Mouse (Mus musculus) liver, embryonic 16.5 days (tissue): ENCODE results near the gene Wnt5a. TPM values are rescaled to one million over a fixed set of nuclear protein-coding genes. Genes with fewer than 3 reads are reported as not detected.

Experiments
- ATAC-seq: fragments of 200-750 bp; cut with Nextera tagmentation; 2 replicates; pipeline ENCODE4 v1.8.0; 2017; ENCODE audit warnings: low read depth, mild to moderate bottlenecking, moderate number of reproducible peaks, moderate library complexity
- H3K27ac ChIP-seq: fragments of 300-500 bp; sonication (generic); 2 replicates; pipeline ENCODE4 v1.5.1; 2014; ENCODE audit warnings: mild to moderate bottlenecking, low read length
- H3K27me3 ChIP-seq: fragments of 300-500 bp; sonication (generic); 2 replicates; pipeline ENCODE4 v1.6.1; 2014; ENCODE audit warnings: low read depth, low read length, mixed read lengths; ENCODE audit not compliant: control insufficient read depth, insufficient read depth
- H3K36me3 ChIP-seq: fragments of 300-500 bp; sonication (generic); 2 replicates; pipeline ENCODE4 v1.6.1; 2014; ENCODE audit warnings: mild to moderate bottlenecking; ENCODE audit not compliant: control insufficient read depth, insufficient read depth
- H3K4me1 ChIP-seq: fragments of 300-500 bp; sonication (generic); 2 replicates; pipeline ENCODE4 v1.6.1; 2014; ENCODE audit warnings: low read depth, low read length, mixed read lengths; ENCODE audit not compliant: control insufficient read depth
- H3K4me2 ChIP-seq: fragments of 300-500 bp; sonication (generic); 2 replicates; pipeline ENCODE4 v1.6.1; 2014; ENCODE audit warnings: low read depth, low read length, mixed read lengths
- H3K4me3 ChIP-seq: fragments of 300-500 bp; sonication (generic); 2 replicates; pipeline ENCODE4 v1.5.1; 2014; ENCODE audit warnings: low read depth, mild to moderate bottlenecking, low read length
- H3K9ac ChIP-seq: fragments of 300-500 bp; sonication (generic); 2 replicates; pipeline ENCODE4 v1.6.1; 2014; ENCODE audit warnings: low read depth, low read length
- H3K9me3 ChIP-seq: fragments of 300-500 bp; sonication (generic); replicated peaks from 2 replicates; pipeline ENCODE4 v1.6.1; 2016; ENCODE audit warnings: low read length; ENCODE audit not compliant: control insufficient read depth
- WGBS: fragments of 180-500 bp; shearing (Covaris S2); extraction: QIAGEN DNeasy Blood & Tissue Kit; methylation state at CpG from one replicate; pipeline ENCODE4 v1.1.7; 2014; ENCODE audit not compliant: insufficient replicate concordance; 5-methylcytosine and 5-hydroxymethylcytosine counted together
- polyA plus RNA-seq: library from polyadenylated mRNA; unstranded; fragments of >200 nt; fragmentation: Nextera tagmentation; extraction: Ambion mirVana; gene quantifications from 2 replicates; pipeline ENCODE4 v1.2.1, GENCODE M21; 2015

Wnt5a gene
- polyA plus RNA-seq, 1 experiment from 2014 or later = 0.19 TPM

DNA sequence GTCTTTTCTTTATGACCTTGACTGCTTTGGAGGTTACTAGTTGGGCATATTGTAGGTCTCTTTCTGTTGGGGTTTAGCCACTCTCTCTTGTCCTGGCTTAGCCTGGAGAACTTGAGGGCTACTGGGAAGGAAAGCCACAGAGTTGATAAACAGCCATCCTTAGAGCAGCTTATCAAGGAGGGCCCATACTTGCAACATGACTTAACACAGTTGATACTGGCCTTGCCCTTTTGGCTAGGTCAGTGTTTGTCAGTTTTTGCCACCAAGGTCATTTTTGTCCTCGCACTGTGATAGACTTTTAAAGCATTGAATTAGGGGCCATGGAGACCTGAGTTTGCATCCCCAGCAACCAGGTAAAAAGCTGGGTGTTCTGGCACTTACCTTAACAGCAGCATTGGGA, 23.7 kb upstream of the Wnt5a start:
- ATAC-seq = no peak
- Histone ChIP-seq H3K4me1 (no peaks in the 10 kb centered on the region), H3K27me3 (no peaks in the 10 kb centered on the region), H3K9me3 (no peaks in the 10 kb centered on the region), H3K4me3 (no peak overlapping the region), H3K4me2 (no peak overlapping the region), H3K27ac (no peak overlapping the region), H3K36me3 (no peaks in the 10 kb centered on the region), H3K9ac (no peak overlapping the region)
- 31% methylated on average over 1 of the region's 1 CpGs for WGBS

DNA sequence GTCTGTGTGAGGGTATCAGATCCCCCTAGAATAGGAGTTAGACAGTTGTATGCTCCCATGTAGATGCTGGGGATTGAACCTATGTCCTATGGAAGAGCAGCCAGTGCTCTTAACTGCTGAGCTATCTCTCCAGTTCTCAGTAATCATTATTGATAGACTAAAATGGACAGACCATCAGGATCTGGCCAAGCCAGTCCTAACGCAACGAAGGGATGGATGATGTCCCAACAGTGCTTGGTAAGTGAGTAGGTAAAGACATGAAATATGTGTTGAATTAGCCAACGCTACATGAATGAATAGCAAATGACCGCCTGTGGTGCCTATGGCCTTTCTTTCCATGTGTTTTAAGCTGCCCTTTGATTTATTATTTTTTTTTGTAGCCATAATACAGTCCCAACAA, 10.7 kb upstream of the Wnt5a start:
- no peaks in the 10 kb centered on the region for H3K27me3 ChIP-seq
- no peak overlapping the region for H3K9ac ChIP-seq
- 71% methylated on average over 4 of the region's 4 CpGs for whole genome bisulfite sequencing
- no peak overlapping the region for H3K4me3 ChIP-seq
- H3K4me2 ChIP-seq = no peak overlapping the region
- H3K9me3 ChIP-seq = no peaks in the 10 kb centered on the region
- no peaks in the 10 kb centered on the region for H3K4me1 ChIP-seq
- H3K27ac ChIP-seq = no peak overlapping the region
- no peak for ATAC-seq
- no peaks in the 10 kb centered on the region for H3K36me3 ChIP-seq

DNA sequence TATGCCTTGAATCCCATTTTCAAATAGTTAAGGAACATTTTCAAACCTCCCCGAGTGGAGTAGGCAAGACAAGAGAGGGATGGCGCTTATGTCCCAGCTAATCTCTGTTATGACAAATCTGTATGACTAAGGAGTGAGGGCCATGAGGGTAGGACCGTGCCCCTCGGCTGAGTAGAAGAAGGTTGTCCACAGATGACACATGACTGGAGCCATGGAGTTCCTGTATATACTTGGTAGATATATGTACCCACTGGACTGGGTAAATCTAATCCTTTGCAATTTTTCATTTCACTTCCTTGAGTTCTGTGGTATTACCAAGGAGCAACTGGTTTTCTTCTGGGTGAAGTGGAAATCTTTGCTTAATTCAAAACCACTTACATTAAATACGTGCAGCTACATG, 10.3 kb upstream of the Wnt5a start:
- Histone ChIP-seq H3K4me1 (no peaks in the 10 kb centered on the region), H3K4me3 (no peak overlapping the region), H3K27ac (no peak overlapping the region), H3K4me2 (no peak overlapping the region), H3K27me3 (no peaks in the 10 kb centered on the region), H3K9ac (no peak overlapping the region), H3K9me3 (no peaks in the 10 kb centered on the region), H3K36me3 (no peaks in the 10 kb centered on the region)
- no peak for ATAC-seq
- 62% methylated on average over 5 of the region's 5 CpGs for WGBS

DNA sequence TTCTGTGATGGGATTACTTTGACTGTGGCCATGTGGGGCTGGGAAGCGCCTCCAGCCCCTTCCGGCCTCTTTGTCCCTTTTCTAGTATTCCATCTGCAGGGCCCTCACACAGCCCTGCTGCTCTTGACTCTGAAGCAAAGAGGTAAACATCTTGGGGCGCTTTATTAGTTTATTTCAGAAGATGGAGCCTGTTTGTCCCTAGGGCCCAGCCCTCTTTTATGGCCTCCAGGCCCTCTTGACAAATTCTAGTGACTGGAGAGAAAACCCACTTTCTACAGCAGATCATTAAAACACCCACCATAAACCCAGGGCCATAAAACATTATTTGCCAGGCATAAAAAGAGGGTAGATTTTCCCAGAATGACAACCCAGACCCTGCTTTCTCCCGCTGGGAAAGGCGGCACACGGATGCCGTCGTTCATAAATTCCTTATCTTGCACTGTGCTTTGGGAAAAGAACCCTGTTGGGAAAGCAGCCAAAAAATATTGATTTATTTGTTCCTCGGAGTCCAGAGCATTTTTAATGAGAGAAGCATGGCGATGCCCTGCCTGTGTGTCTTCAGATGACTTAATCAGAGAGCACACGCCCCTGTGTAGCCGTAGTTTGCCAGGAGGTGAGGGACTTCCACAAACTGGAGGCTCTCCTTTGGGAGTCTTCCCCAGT, 3.2 kb upstream of the Wnt5a start:
- ATAC-seq = no peak
- peaks cover 36% of the 10 kb centered on the region for H3K27me3 ChIP-seq
- WGBS = 49% methylated on average over 12 of the region's 12 CpGs

DNA sequence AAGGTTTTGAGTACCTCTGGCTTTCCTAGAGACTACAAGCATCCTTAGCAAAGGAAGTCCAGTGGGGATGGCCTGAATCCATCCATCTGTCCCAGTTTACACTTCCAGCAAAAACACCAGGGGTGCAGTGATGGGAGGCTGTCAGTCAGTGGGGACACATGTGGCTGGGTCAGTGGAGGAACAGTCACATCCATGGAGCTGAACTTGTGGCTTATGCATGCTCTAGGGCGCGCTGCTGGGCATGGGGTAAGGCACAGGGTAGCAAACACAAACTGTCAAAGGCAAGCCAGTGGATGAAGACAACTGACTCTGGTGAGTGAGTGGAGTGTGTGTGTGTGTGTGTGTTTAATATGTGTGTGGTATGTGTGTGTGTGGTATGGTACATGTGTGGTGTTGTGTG, 1.3 kb upstream of the Wnt5a start:
- Histone ChIP-seq H3K9ac (no peak overlapping the region), H3K27me3 (peaks cover 55% of the 10 kb centered on the region), H3K9me3 (no peaks in the 10 kb centered on the region), H3K4me2 (no peak overlapping the region), H3K36me3 (no peaks in the 10 kb centered on the region), H3K4me1 (no peaks in the 10 kb centered on the region), H3K27ac (no peak overlapping the region), H3K4me3 (no peak overlapping the region)
- 75% methylated on average over 2 of the region's 2 CpGs for WGBS
- ATAC-seq = no peak

More for the DNA sequence above, 3.2 kb upstream of the Wnt5a start:
- no peaks in the 10 kb centered on the region for H3K9me3 ChIP-seq
- H3K4me1 ChIP-seq = no peaks in the 10 kb centered on the region
- H3K36me3 ChIP-seq = no peaks in the 10 kb centered on the region
- H3K4me3 ChIP-seq = no peak overlapping the region
- H3K9ac ChIP-seq = no peak overlapping the region
- H3K4me2 ChIP-seq = no peak overlapping the region
- H3K27ac ChIP-seq = no peak overlapping the region

DNA sequence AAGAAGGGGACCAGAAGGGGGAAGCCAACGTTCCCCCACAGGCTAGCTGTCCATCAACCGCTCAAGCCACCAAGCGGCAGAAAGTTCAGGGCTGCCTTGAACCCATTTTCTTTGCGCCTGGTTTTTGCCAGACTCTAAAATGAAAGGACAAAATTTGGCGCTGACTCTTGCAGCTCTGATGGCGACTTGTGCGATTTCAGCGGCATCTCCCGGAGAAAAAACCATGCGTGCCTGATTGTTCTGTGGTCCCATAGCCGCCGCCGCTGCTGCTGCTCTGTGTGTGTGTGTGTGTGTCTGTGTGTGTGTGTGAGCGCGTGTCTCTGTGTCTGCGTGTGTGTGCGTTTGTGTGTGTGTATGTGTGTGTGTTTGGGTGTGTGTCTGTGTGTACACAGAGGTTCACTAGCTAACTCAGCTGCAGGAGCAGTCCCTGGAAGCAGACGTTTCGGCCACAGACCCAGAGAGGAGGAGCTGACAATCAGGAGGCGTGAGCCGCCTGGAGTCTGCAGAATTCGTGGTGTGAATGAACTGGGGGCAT, 568 bp downstream of the Wnt5a start:
- peak overlapping the region; percentile 54 for H3K4me3 ChIP-seq
- H3K27ac ChIP-seq = no peak overlapping the region
- peaks cover 74% of the 10 kb centered on the region for H3K27me3 ChIP-seq
- peak overlapping the region; percentile 60 for H3K4me2 ChIP-seq
- no peaks in the 10 kb centered on the region for H3K4me1 ChIP-seq
- H3K9ac ChIP-seq = no peak overlapping the region
- H3K9me3 ChIP-seq = no peaks in the 10 kb centered on the region
- ATAC-seq = no peak
- H3K36me3 ChIP-seq = no peaks in the 10 kb centered on the region
- WGBS = under 1% methylated on average over 22 of the region's 22 CpGs

DNA sequence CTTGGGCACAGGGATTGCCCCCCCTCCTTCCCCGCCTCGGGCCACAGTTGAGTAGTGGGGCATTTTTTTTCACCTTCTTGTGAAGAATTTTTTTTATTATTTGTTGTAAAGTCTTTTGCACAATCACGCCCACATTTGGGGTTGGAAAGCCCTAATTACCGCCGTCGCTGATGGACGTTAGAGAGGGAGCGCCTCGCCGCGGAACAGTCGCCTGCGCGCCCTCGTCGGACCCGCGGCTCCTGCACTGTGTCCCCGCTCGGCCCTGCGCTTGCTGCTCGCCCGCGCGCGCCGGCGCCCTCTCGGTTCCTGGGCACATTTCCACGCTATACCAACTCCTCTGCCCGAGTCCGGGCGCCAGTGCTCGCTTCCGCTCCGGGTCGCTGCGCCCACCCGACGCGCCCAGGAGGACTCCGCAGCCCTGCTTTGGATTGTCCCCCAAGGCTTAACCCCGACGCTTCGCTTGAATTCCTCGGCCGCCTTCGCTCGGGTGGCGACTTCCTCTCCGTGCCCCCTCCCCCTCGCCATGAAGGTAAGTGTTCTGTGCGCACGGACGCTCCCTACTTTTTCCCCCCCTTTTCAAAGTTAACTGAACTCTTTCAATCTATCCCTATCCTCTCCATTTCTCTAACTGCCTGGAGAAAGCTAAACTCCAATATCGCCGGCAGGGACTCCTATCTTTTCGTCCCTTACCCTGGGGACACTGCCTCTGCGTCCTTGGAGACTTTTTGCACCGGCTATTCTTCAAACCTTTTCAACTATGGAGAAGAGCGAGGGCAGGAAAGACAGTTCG, 1.2 kb downstream of the Wnt5a start:
- Histone ChIP-seq H3K4me2 (peak overlapping the region; percentile 60), H3K4me1 (no peaks in the 10 kb centered on the region), H3K27me3 (peaks cover 80% of the 10 kb centered on the region), H3K9me3 (no peaks in the 10 kb centered on the region), H3K4me3 (peak overlapping the region; percentile 54), H3K36me3 (no peaks in the 10 kb centered on the region), H3K9ac (no peak overlapping the region), H3K27ac (no peak overlapping the region)
- under 1% methylated on average over 62 of the region's 62 CpGs for WGBS
- no peak for ATAC-seq

DNA sequence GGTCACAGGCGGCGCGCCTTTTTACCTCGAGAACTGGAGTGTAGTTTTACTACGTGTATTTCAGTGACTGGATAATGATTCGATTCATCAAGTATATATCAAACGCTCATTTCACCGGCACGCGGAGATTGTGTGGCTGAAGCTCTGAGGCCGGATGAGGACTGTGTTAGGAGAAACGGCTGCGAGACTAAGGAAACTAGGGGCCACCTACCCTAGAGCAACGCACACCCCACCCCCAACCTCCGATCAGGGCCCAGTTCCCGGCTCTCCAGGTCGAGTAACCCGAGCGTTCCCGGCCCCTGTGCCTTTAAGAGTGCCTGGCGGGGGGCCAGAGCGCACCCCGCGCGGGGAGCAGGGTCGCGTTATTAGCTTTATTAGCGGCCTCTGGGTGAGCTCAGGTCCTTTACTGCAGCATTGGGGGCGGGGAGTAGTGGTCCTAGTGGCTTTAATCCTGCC, 1.9 kb downstream of the Wnt5a start:
- H3K9me3 ChIP-seq = no peaks in the 10 kb centered on the region
- peak overlapping the region; percentile 60 for H3K4me2 ChIP-seq
- no peak overlapping the region for H3K9ac ChIP-seq
- WGBS = 1% methylated on average over 29 of the region's 29 CpGs
- H3K4me1 ChIP-seq = no peaks in the 10 kb centered on the region
- H3K27ac ChIP-seq = no peak overlapping the region
- H3K4me3 ChIP-seq = peak overlapping the region; percentile 54
- ATAC-seq = no peak
- no peaks in the 10 kb centered on the region for H3K36me3 ChIP-seq
- H3K27me3 ChIP-seq = peaks cover 87% of the 10 kb centered on the region

DNA sequence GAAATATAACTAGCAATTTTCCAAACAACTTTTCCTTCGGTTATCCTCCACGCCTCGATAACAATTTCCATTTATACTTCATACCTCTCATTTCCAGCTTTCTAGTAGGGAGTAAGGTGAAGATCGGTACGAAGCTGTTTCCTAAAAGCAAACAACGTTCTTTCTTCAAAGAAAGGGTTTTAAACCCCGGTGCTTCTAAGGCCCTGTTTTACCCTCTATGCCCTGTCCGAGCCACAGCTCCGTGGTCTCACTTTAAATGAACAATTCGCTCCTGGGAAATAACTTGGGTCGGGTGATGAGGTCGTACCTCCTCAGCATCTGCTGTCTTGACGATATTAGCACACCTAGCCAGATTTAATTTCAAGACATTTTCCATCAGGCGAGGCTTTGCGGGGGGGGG, 2.5 kb downstream of the Wnt5a start:
- Histone ChIP-seq H3K4me2 (peak overlapping the region; percentile 60), H3K36me3 (no peaks in the 10 kb centered on the region), H3K27ac (no peak overlapping the region), H3K9ac (no peak overlapping the region), H3K4me1 (no peaks in the 10 kb centered on the region), H3K9me3 (no peaks in the 10 kb centered on the region), H3K27me3 (peaks cover 91% of the 10 kb centered on the region), H3K4me3 (peak overlapping the region; percentile 15; the same call in 1 of the 2 replicates)
- no peak for ATAC-seq
- WGBS = 2% methylated on average over 15 of the region's 15 CpGs
